Mouse (Mus musculus) lung, adult 2 months (tissue): ENCODE data around the gene Gtf2h1.

ENCODE experiments used
- CTCF ChIP-seq: fragments of 200-500 bp; IDR thresholded peaks from 2 replicates; pipeline ENCODE4 v1.5.1; 2011; ENCODE audit warnings: mild to moderate bottlenecking, low read length, control low read depth; ENCODE audit not compliant: insufficient read depth
- POLR2A ChIP-seq: fragments of 200-500 bp; IDR thresholded peaks from 2 replicates; pipeline ENCODE4 v1.6.1; 2011; ENCODE audit warnings: low read depth, mild to moderate bottlenecking, control low read depth, low read length, borderline replicate concordance; ENCODE audit errors: extremely low read depth

DNA sequence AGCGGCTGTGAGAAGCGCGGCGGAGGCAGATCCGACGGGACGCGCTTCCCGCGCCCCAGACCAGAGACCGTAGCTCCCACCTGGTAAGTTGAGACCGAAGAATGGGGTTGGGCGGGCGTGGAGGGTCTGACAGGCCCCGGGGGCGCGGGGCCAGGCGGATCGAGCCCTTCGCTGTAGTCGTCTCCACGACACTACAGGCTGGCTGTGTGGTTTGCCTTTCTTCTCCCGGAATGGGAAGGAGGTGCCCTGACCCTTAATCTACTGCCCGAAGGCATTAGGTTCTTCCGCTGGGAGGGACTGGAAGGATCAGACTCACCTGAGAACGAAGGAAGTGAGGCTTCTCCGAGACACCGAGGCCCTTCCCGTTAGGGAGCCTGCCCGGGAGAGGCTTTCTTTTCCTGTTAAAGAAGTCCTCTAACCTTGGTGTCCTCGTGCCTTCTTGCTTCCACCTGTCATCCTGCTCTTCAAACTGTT lies 340 bp downstream of the Gtf2h1 start:
- TF ChIP-seq CTCF (no peak), POLR2A (no peak)
